Mouse (Mus musculus) hindbrain, embryonic 12.5 days (tissue): ENCODE measurements around the gene N4bp3. TPM values are rescaled to one million over a fixed set of nuclear protein-coding genes. Genes with fewer than 3 reads are reported as not detected.
"Not testable (repeated sequence)": the region's sequence is repeated elsewhere in the genome, so short reads cannot be mapped to it uniquely, and the experiment has no call there.

Experiments
- ATAC-seq: fragments of 200-750 bp; cut with Nextera tagmentation; 2 replicates; pipeline ENCODE4 v1.8.0; 2017; ENCODE audit warnings: moderate TSS enrichment; ENCODE audit not compliant: low FRiP score
- H3K27ac ChIP-seq: fragments of 300-500 bp; sonication (generic); 2 replicates; pipeline ENCODE4 v1.5.1; 2016; ENCODE audit warnings: mild to moderate bottlenecking
- H3K27me3 ChIP-seq: fragments of 300-500 bp; sonication (generic); 2 replicates; pipeline ENCODE4 v1.6.1; 2016; ENCODE audit warnings: mild to moderate bottlenecking
- H3K36me3 ChIP-seq: fragments of 300-500 bp; sonication (generic); 2 replicates; pipeline ENCODE4 v1.6.1; 2016; ENCODE audit warnings: mild to moderate bottlenecking
- H3K4me1 ChIP-seq: fragments of 300-500 bp; sonication (generic); 2 replicates; pipeline ENCODE4 v1.6.1; 2016
- H3K4me2 ChIP-seq: fragments of 300-500 bp; sonication (generic); replicated peaks from 2 replicates; pipeline ENCODE4 v1.6.1; 2016; ENCODE audit warnings: mild to moderate bottlenecking
- H3K4me3 ChIP-seq: fragments of 300-500 bp; sonication (generic); 2 replicates; pipeline ENCODE4 v1.5.1; 2016; ENCODE audit warnings: mild to moderate bottlenecking
- H3K9ac ChIP-seq: fragments of 300-500 bp; sonication (generic); 2 replicates; pipeline ENCODE4 v1.6.1; 2016; ENCODE audit warnings: mild to moderate bottlenecking, moderate library complexity
- H3K9me3 ChIP-seq: fragments of 300-500 bp; sonication (generic); replicated peaks from 2 replicates; pipeline ENCODE4 v1.6.1; 2016; ENCODE audit warnings: mild to moderate bottlenecking
- WGBS: fragments of 180-500 bp; shearing (Covaris S2); methylation state at CpG from one replicate; pipeline ENCODE4 v1.1.7; 2016; 5-methylcytosine and 5-hydroxymethylcytosine counted together
- polyA plus RNA-seq: library from polyadenylated mRNA; unstranded; fragments of >200 nt; fragmentation: Nextera tagmentation; extraction: Ambion mirVana; gene quantifications from 2 replicates; pipeline ENCODE4 v1.2.1, GENCODE M21; 2016

The N4bp3 gene
- polyA plus RNA-seq, 1 experiment from 2014 or later: 12.4 TPM

DNA sequence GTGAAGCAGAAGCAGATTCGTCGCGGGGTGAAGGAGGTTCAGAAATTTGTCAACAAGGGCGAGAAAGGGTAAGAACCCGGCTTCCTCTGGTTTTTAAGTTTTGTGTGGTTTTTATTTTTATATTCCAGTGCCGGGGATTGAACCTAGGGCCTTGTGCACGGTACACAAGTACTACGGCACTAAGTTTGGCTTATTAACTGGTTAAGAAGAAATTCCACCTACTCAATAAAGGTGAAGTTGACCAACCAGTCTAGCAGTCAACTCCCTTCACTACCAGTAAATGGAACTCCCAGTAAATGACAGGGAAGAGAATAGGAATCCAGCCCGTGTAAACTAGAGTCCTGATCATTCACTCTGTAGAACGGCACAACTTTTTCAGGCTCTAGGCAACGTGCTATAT is 30.6 kb downstream of the N4bp3 start:
- peaks cover 25% of the 10 kb centered on the region for H3K4me1 ChIP-seq
- whole genome bisulfite sequencing: under 1% methylated on average over 11 of the region's 11 CpGs
- ATAC-seq: no peak
- peak overlapping the region; percentile 81 for H3K4me2 ChIP-seq
- no peaks in the 10 kb centered on the region for H3K27me3 ChIP-seq
- no peak overlapping the region for H3K27ac ChIP-seq
- peak overlapping the region; percentile 90 for H3K4me3 ChIP-seq
- no peaks in the 10 kb centered on the region for H3K9me3 ChIP-seq
- peak overlapping the region; percentile 70 for H3K9ac ChIP-seq
- peaks cover 33% of the 10 kb centered on the region for H3K36me3 ChIP-seq

DNA sequence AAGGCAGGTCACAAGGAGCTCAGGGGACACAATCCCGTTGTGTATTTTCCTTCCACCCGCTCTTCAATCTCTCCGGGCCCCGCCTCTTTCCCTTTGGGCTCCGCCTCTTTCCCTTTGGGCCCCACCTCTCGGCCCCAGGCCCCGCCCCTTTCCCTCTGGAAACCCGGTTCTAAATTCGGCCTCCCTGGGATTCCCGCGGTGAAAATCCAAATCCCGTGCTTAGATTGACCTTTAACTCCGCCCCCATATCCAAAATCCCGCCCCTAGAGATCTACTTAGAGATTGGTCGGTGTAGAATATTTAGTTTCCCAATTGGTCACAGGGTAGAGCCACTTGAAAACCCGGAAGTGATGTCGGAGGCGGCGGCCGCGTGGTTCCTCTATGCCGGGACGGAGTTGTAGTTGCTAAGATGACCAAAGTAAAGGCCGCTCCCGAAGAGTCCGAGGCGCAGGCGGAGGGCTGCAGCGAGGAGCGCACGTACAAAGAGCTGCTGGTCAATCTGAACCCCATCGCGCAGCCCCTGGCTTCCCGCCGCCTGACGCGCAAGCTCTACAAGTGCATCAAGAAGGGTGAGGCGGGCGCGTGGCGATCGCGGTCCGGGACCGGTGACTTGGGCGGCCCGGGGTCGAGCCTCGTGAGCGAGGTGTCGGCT is 31.1 kb downstream of the N4bp3 start, which contains the start of gene Nhp2:
Nhp2 (plus strand) TSS at position 327 of the 652 bp plus-strand sequence.
- under 1% methylated on average over 51 of the region's 51 CpGs for WGBS
- H3K27ac ChIP-seq: no peak within 1 kb of the TSS
- ATAC-seq: peak; percentile 95

DNA sequence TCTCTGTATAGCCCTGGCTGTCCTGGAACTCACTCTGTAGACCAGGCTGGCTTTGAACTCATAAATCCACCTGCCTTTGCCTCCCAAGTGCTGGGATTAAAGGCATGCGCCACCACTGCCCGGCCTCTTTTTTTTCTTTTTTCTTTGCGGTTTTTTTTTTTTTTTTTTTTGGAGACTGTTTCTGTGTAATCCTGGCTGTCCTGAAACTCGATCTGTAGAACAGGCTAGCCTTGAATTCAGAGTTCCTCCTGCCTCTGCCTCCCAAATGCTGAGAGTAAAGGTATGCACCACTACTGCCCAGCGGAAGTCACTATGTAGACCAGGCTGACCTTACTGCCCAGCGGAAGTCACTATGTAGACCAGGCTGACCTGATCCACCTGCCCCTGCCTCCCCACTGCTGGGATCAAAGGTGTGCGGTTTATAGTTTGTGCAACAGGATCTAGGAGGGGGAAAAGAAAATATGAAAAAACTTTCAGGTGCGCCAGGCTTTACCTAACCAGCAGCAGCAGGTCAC is 31.7 kb downstream of the N4bp3 start:
- H3K27me3 ChIP-seq: no peaks in the 10 kb centered on the region
- ATAC-seq: no peak
- H3K4me1 ChIP-seq: peaks cover 26% of the 10 kb centered on the region
- H3K4me3 ChIP-seq: peak overlapping the region; percentile 90
- peaks cover 21% of the 10 kb centered on the region for H3K36me3 ChIP-seq
- H3K9ac ChIP-seq: no peak overlapping the region
- no peaks in the 10 kb centered on the region for H3K9me3 ChIP-seq
- peak overlapping the region; percentile 81 for H3K4me2 ChIP-seq
- WGBS: 52% methylated on average over 7 of the region's 8 CpGs
- H3K27ac ChIP-seq: no peak overlapping the region

More for the DNA sequence above, 31.1 kb downstream of the N4bp3 start, which contains the start of gene Nhp2:
- Histone ChIP-seq H3K9ac (peak within 1 kb of the TSS; percentile 70), H3K9me3 (no peaks in the 10 kb centered on the region), H3K36me3 (peaks cover 27% of the 10 kb centered on the region), H3K4me3 (peak within 1 kb of the TSS; percentile 90), H3K4me2 (peak within 1 kb of the TSS; percentile 81), H3K27me3 (no peaks in the 10 kb centered on the region), H3K4me1 (peaks cover 26% of the 10 kb centered on the region)

DNA sequence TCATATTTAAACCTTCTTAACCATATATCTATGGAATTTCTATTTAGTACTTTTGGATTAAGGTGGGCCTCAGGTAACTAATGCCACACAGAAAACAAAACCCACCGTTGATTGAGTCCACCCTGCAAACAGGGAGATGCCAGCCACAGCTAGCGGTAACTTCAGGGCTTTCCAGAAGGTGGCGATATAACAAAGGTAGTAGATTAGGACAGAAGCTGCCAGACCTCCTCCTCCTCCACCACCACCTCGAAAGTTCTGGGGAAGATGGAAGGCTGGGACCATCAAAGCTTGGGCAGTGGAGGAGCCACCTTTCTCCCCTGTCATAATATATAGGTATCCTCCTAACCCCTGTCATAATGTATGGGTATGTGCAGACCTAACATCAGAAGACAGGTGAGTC is 32.9 kb downstream of the N4bp3 start:
- no peaks in the 10 kb centered on the region for H3K27me3 ChIP-seq
- WGBS: 4% methylated on average over 4 of the region's 4 CpGs
- no peak for ATAC-seq

DNA sequence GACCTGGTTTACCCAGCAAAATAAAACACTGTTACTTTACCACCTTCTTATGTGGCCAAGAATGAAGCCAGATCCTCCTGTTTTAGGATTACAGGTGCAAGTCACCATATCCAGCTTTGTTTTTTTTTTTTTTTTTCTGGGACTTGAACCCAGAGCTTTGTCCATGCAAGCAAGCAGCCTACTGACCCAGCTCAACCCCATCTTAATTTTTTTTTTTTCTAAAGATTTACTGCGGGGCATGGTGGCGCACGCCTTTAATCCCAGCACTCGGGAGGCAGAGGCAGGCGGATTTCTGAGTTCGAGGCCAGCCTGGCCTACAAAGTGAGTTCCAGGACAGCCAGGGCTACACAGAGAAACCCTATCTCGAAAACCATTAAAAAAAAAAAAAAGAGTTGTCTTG is 34.5 kb downstream of the N4bp3 start:
- 92% methylated on average over 7 of the region's 7 CpGs for WGBS
- H3K4me3 ChIP-seq: peak overlapping the region; percentile 27; the same call in 1 of the 2 replicates
- H3K27me3 ChIP-seq, ATAC-seq, H3K36me3 ChIP-seq, H3K27ac ChIP-seq, H3K9me3 ChIP-seq: not testable (repeated sequence)
- H3K4me2 ChIP-seq: peak overlapping the region; percentile 59; the same call in 1 of the 2 replicates
- H3K9ac ChIP-seq: peak overlapping the region; percentile 55; the same call in 1 of the 2 replicates
- peaks cover 22% of the 10 kb centered on the region for H3K4me1 ChIP-seq

More for the DNA sequence above, 32.9 kb downstream of the N4bp3 start:
- Histone ChIP-seq H3K9ac (no peak overlapping the region), H3K4me1 (peaks cover 26% of the 10 kb centered on the region), H3K9me3 (no peaks in the 10 kb centered on the region), H3K4me3 (no peak overlapping the region), H3K4me2 (no peak overlapping the region), H3K27ac (no peak overlapping the region), H3K36me3 (peaks cover 9% of the 10 kb centered on the region)

DNA sequence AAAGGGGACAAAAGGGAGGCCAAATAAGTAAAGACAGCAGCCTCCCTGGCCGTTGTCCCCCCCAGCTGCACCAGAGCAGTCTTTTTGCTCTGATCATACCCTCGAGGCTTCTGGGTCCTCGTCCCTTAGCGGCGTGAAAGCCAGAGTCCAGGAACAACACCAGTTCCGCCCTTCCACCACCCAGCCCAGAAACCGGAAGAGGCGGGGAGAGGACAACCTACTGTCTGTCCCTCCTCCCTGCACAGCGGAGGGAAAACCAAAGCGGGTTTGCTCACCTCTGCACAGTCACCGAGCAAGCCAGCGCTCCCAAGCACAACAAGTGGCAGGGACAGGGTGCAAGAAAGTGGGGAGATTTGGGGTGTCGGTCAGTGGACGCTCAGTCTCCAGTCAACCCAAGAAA is 35.0 kb downstream of the N4bp3 start:
- Histone ChIP-seq H3K4me2 (peak overlapping the region; percentile 59), H3K9me3 (no peaks in the 10 kb centered on the region), H3K27ac (0 out of 2 replicates have a peak overlapping the region, but pooled peaks have one; percentile 12), H3K27me3 (no peaks in the 10 kb centered on the region), H3K4me3 (peak overlapping the region; percentile 27), H3K36me3 (no peaks in the 10 kb centered on the region), H3K4me1 (peaks cover 17% of the 10 kb centered on the region), H3K9ac (peak overlapping the region; percentile 55; the same call in 1 of the 2 replicates)
- ATAC-seq: no peak
- 8% methylated on average over 14 of the region's 14 CpGs for WGBS

DNA sequence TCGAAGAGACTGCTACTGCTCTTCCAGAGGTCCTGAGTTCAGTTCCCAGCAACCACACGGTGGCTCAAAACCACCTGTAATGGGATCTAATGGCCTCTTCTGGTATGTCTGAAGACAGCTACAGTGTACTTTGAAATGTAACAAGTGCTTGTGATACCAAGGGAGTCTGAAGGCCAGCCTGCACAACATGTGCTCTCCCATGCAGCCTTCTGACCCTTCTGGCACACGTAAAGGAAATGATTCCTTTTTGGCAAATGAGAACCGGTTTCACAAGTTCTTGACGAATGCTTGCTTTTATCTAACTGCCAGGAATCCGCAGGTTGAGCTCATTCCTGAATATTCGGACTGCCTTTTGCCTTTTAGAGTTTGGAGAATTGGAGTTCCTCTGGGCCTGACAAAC is 35.5 kb downstream of the N4bp3 start:
- Histone ChIP-seq H3K27me3 (no peaks in the 10 kb centered on the region), H3K36me3 (no peaks in the 10 kb centered on the region), H3K9ac (peak overlapping the region; percentile 55; the same call in 1 of the 2 replicates), H3K4me3 (peak overlapping the region; percentile 27; the same call in 1 of the 2 replicates), H3K4me2 (peak overlapping the region; percentile 59), H3K27ac (no peak overlapping the region), H3K4me1 (peaks cover 13% of the 10 kb centered on the region), H3K9me3 (no peaks in the 10 kb centered on the region)
- ATAC-seq: no peak
- 48% methylated on average over 7 of the region's 7 CpGs for WGBS

DNA sequence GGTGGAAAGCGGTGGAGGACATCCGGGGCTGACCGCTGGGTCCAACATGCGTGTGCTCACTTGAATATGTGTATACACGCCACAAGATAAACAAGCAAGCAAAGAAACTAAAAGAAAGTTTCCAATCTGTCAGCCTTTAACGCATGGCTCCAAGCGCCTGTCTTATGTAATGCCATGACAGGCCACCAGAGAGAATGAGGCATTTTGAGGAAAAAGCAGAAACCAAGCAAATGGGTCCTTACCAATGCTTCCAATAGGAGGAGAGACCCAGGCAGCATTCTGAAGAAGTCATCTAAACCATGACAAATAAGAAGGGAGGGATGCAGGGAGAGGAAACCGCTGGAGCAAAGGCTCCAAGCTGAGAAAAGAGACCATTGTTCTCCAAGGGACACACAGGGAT is 36.4 kb downstream of the N4bp3 start:
- no peak for ATAC-seq
- Histone ChIP-seq H3K36me3 (no peaks in the 10 kb centered on the region), H3K27me3 (no peaks in the 10 kb centered on the region), H3K4me3 (no peak overlapping the region), H3K9ac (no peak overlapping the region), H3K4me2 (no peak overlapping the region), H3K9me3 (no peaks in the 10 kb centered on the region), H3K27ac (no peak overlapping the region), H3K4me1 (peaks cover 11% of the 10 kb centered on the region)
- 78% methylated on average over 8 of the region's 8 CpGs for WGBS

DNA sequence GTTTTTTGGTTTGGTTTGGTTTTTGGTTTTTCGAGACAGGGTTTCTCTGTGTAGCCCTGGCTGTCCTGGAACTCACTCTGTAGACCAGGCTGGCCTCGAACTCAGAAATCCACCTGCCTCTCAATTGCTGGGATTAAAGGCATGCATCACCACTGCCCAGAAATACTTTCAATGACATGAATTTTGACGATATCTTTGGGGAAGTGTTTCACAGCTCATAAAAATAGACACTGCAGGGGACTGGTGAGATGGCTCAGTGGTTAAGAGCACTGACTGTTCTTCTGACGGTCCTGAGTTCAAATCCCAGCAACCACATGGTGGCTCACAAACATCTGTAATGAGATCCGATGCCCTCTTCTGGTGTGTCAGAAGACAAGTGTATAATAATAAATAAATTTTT is 40.7 kb downstream of the N4bp3 start:
- peaks cover 10% of the 10 kb centered on the region for H3K4me1 ChIP-seq
- H3K36me3 ChIP-seq, H3K27ac ChIP-seq, H3K4me2 ChIP-seq, H3K27me3 ChIP-seq, H3K9me3 ChIP-seq, H3K4me3 ChIP-seq, ATAC-seq, H3K9ac ChIP-seq: not testable (repeated sequence)
- WGBS: 86% methylated on average over 5 of the region's 5 CpGs

DNA sequence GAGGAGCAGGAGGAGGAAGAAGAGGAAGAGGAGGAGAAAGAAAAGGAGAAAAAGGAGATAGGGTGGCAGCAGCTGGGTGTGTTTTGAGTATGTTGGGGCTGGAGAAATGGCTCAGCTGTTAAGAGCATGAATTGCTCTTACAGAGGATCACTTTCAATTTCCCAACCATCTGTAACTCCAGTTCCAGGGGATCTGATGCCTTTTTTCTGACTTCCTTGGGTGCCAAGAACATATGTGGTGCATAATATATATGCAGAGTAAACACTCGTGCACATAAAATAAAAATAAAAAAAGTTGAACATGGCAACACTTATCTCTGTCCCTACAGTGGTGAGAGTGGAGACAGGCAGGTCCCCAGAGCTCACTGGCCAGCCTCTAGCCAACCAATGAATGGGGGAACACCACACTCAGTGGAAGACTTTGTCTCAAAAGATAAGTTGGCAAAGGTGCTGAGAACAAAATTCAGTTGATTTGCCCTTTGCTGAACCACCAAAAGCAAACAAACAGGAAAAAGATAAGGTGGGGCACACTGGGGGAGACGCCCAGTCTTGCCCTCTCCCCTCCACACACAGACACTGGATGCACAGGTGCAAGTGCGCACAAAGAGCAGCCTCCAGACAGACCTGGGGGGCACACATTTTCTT is 41.3 kb downstream of the N4bp3 start:
- Histone ChIP-seq H3K27me3 (no peaks in the 10 kb centered on the region), H3K27ac (no peak overlapping the region), H3K36me3 (peaks cover 5% of the 10 kb centered on the region), H3K9ac (no peak overlapping the region), H3K4me2 (no peak overlapping the region), H3K4me1 (peaks cover 15% of the 10 kb centered on the region), H3K9me3 (no peaks in the 10 kb centered on the region), H3K4me3 (no peak overlapping the region)
- 86% methylated on average over 3 of the region's 3 CpGs for WGBS
- no peak for ATAC-seq

DNA sequence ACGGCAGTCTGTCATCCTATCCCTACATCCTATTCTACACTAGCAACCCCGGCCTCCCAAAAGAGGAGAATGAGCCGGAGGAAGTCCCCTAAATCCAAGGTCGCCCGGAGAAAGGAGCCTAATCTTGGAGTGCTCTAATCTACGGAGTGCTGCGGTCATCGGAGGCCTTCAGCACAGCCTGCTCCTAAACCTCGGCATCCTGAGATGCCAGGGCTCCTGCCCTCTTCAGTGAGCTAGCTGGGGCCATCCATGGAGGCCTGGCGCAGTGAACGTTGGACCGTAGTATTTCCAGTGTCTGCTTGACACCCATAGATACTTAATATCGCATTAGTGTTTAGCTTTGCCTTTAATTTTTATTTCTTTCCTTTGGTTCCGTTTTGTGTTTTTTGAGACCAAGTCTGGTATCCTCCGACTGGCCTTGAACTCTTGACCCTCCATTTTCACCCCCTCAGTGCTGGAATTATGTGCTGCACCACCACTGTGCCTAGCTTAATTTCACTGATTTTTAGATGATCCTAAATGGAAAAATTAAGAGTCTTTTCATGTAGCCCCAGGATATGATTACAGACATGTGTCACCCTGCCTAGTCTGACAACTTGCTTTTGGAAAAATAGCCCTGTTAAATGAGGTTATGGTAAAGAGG is 43.4 kb downstream of the N4bp3 start:
- WGBS: 12% methylated on average over 15 of the region's 15 CpGs
- peak overlapping the region; percentile 100 for H3K9ac ChIP-seq
- H3K36me3 ChIP-seq: peaks cover 27% of the 10 kb centered on the region
- peak overlapping the region; percentile 100 for H3K4me3 ChIP-seq
- H3K27ac ChIP-seq: peak overlapping the region; percentile 96
- H3K4me2 ChIP-seq: peak overlapping the region; percentile 70
- peaks cover 34% of the 10 kb centered on the region for H3K4me1 ChIP-seq
- H3K9me3 ChIP-seq: no peaks in the 10 kb centered on the region
- peak; percentile 68 for ATAC-seq
- no peaks in the 10 kb centered on the region for H3K27me3 ChIP-seq

DNA sequence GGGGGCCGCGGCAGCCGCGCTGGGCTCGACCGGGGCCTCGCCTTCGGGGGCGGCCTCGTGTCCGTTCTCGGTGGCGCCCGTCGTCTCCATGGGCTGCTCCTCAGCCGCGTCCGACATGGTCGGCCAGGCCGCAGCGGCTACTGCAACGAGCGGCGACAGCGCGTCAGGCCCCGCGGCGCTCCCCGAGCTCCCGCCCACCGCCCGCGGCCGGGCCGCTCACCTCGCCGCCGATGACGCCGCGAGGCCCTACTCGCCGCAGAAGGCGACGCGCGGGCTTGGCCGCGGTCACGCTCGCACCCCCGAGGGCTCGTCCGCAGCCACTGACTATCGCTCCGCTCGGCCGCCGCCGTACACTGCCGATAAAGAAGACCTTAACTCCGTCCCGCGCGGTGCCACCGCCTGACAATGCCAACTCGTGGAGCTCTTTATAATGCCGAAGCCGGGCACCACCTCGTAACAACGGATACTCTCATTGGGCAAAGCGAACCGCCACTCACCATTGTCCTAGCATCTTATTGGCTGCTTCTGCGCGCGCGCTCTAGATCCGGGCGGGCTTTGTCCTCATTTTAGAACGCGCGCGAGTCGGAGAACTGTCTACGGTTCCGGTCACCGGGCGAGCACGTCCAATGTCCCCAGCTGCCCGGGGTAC is 44.1 kb downstream of the N4bp3 start, which contains the start of gene Hnrnpab:
Hnrnpab (minus strand) TSS at position 401 of the 649 bp plus-strand sequence.
- ATAC-seq: peak; percentile 94
- H3K27me3 ChIP-seq: no peaks in the 10 kb centered on the region
- peak within 1 kb of the TSS; percentile 100 for H3K9ac ChIP-seq
- H3K4me2 ChIP-seq: peak within 1 kb of the TSS; percentile 89
- H3K27ac ChIP-seq: peak within 1 kb of the TSS; percentile 96
- H3K9me3 ChIP-seq: no peaks in the 10 kb centered on the region
- H3K4me1 ChIP-seq: peaks cover 41% of the 10 kb centered on the region
- peaks cover 33% of the 10 kb centered on the region for H3K36me3 ChIP-seq
- peak within 1 kb of the TSS; percentile 100 for H3K4me3 ChIP-seq
- WGBS: under 1% methylated on average over 89 of the region's 91 CpGs
